Mouse (Mus musculus): ENCODE data around the gene Luc7l.
"Not testable (repeated sequence)": the region's sequence is repeated elsewhere in the genome, so short reads cannot be mapped to it uniquely, and the experiment has no call there.

Gene Luc7l

DNA sequence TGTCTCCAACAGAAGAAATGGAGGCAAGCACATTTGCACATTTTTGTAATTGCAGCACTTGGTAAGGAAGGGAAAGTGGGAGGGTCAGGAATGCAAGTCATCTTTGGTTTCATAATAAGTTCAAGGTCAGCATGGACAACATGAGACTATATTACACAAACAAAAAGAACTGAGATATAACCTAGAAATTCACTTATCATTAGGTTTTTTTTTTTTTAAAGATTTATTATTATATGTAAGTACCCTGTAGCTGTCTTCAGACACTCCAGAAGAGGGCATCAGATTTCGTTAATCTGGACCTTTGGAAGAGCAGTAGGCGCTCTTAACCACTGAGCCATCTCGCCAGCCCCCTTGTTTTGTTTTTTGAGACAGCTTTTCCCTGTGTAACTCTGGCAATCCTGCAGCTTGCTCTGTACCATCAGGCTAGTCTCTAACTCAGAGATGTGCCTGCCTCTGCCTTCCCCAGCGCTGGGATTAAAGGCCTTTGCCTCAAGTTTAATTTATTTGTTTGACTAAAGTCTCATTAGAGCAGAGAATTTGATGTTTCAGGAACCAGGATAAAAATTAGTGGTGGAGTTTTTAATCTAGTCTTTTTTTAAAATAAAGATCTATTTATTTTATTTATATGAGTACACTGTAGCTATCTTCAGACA, 684 bp upstream of the Luc7l start:
- no peak for DNase-seq (ENCODE audit: low spot score in 2 of 2)

DNA sequence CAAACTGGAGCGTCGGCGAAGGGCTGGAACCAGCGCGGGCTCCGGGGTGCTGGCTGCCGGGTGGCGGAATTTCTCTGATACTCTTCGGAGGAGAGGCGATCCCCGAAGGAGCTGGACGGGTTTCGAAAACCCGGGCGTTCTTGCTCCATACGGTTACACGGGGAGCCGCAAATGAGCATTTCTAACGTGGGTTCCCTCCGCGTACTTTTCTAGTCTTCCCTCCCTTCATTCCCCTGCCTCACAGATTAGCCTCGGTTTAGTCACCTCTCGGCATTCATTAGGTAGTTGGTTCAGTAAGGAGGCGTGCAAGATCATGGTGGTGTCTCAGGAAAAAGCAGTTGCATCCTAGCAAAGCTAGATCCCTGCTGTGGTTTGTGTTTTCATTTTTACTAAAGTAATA, 703 bp downstream of the Luc7l start:
- no peak for DNase-seq (ENCODE audit: low spot score in 2 of 2)

DNA sequence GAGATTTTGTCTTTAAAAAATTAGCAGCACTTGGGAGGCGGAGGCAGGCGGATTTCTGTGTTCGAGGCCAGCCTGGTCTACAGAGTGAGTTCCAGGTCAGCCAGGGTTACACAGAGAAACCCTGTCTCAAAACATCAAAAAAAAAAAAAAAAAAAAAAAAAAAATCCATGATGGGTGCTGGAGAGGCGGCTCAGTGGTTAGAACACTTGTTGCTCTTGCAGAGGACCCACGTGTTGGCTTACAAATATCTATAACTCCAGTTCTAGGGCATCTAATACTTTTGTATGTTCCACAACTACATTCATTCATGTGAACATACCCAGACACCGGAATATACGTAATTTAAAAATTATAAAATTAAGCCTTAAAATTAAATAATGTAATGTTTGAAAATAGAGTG, 2.6 kb downstream of the Luc7l start:
- no peak for DNase-seq (ENCODE audit: low spot score in 2 of 2)

DNA sequence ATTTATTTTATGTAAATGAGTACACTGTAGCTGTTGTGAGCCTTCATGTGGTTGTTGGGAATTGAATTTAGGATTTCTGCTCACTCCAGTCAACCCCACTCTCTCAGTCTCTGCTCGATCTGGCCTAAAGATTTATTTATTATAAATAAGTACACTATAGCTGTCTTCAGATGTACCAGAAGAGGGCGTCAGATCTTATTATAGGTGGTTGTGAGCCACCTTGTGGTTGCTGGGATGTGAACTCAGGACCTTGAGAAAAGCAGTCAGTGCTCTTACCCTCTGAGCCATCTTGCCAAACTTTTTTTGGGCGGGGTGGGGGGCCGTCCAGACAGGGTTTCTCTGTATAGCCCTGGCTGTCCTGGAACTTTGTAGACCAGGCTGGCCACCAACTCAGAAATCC, 9.1 kb downstream of the Luc7l start:
- DNase-seq (ENCODE audit: low spot score in 2 of 2): no peak

DNA sequence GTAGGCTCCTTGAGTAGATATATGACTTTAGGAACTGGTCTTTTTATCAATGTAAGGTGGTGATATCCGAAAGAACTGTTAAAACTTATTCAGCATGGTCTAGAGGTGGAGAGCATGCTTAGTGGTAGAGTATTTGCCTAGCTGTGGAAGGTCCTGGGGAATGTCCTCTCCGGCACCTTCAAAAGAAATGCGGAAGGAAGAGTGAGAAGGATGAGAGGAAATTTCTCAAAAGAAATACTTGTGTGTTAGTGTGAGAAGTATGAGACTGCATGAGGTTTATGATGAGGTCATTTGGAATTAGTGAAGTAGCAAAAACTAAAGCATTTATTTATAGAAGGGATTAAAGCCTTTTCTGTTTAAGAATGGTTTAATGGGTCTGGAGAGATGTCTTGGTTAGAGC, 9.7 kb downstream of the Luc7l start:
- no peak for DNase-seq (ENCODE audit: low spot score in 2 of 2)

DNA sequence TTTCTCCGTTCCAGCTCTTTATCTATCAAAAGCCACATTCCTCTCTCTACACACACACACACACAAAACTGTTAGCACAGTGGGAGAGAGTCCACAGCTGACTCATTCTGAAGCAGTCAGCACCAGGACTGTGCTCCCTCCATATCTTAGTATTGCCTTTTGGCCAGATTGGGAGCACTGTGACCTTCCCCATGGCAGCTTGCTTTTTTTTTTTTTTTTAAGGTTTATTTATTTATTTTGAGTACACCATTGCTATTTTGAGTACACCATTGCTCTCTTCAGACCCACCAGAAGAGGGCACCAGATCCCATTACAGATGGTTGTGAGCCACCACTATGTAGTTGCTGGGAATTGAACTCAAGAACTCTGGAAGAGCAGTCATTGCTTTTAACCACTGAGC, 16.2 kb downstream of the Luc7l start:
- DNase-seq (ENCODE audit: low spot score in 2 of 2): no peak

DNA sequence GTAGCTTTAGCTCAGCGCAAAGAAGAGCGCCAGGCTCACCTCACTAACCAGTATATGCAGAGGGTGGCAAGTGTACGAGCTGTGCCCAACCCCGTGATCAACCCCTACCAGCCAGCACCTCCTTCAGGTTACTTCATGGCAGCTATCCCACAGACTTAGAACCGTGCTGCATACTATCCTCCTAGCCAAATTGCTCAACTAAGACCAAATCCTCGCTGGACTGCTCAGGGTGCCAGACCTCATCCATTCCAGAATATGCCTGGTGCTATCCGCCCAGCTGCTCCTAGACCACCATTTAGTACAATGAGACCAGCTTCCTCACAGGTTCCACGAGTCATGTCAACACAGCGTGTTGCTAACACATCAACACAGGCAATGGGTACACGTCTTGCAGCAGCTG, 16.9 kb downstream of the Luc7l start:
- not testable (repeated sequence) for DNase-seq (ENCODE audit: low spot score in 2 of 2)

DNA sequence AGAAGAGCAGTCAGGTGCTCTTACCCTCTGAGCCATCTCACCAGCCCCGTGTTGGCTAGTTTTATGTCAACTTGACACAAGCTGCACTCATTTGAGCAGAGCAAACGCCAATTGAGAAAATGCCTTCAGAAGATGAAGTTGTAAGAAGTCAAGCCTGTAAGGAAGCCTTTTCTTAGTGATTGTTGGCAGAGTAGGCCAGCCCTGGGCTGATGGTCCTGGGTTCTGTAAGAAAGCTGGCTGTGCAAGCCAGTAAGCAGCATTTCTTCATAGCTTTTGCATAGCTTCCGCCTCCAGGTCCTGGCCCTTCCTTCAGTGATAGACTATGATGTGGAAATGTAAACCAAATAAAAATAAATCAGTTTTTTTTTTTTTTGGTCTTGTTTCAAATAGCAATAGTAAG, 19.9 kb downstream of the Luc7l start:
- no peak for DNase-seq (ENCODE audit: low spot score in 2 of 2)

DNA sequence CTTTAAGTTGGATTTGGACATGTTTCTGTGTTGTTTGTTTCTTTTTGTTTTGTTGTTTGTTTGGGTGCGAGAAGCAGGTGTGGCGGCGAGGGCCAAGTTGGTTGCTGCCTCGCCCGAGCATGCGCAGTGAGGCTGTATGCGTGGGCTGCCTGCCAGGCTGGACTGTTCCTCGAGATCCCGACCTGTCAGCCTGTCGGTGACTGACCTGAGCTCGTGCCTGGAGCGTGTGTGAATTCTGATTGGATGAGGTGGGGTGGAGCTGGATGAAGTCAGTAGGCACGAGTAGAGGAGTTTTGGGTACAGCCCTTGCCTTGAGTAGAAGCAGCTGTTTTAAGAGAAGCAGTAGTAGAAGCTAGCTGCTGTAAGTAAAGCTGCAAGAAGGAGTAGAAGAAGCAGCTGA, 23.2 kb downstream of the Luc7l start:
- no peak for DNase-seq (ENCODE audit: low spot score in 2 of 2)

DNA sequence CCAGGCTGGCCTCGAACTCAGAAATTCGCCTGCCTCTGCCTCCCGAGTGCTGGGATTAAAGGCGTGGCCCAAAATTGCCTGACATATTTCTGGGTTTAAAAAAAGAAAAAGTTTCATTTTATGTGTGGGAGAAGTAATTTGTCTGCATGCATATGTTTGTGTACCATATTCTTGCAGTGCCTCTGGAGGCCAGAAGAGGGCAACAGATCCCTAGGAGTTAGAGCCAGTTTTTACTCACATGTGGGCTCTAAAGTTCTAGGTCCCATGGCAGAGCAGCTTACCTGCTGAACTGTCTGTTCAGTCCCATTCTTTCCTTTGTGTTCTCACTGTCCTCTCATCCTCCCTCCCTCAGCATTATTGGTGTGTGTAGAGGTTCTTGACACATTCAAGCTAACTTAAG, 24.0 kb downstream of the Luc7l start:
- DNase-seq (ENCODE audit: low spot score in 2 of 2): peak in 1 of 2 experiments; percentile 21

DNA sequence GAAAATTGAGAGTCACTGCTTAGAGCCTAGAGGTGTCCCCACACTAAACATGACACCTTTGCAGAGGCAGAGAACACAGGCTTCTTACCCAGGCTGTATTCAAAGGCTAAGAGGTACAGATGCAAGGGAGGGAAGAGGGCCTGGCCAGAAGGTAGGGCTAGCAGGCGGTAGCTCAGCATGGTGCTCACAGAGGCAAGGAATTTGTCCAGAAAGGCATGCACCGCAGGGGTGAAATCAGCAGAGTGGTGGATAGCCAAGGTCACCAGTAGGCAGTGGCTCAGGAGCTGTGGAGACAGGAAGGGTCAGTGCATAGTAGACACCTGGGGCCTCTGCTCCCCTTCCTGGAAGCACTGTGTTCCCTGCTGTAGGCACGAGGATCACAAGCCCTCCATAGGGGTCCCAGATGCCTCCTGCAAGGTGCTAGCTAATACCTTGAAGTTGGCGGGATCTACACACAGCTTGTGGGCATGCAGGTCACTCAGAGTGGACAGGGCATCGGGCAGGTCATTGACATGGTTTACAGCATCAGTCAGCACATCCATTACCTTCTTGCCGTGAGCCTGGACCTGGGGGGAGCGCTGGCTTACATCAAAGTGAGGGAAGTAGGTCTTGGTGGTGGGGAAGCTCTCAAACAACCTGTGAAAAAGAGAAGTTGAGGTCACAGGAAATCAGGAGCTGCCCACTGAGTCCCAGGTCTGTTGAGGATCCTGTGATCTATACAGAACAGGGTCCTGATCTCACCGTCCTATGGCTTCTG, 33.7 kb downstream of the Luc7l start:
- DNase-seq (ENCODE audit: low spot score in 2 of 2): no peak

DNA sequence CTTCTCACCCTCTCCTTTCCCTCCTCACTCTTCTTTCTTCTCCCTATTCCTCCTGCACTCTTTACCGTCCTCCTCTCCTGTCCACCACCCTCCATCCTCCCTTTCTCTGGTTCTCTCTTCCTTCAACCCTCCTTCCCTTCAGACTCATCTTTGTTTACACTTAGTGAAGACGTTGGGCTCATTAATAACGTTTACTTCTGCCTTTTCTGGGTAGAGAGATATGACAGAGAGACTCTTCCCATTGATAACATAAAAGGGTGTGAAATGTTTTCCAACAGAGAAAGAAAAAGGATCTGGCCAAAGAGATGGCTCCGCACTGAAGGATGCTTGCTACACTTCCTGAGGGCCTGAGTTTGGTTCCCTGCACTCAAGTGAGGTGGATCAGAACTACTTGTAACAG, 36.8 kb downstream of the Luc7l start:
- DNase-seq (ENCODE audit: low spot score in 2 of 2): no peak

DNA sequence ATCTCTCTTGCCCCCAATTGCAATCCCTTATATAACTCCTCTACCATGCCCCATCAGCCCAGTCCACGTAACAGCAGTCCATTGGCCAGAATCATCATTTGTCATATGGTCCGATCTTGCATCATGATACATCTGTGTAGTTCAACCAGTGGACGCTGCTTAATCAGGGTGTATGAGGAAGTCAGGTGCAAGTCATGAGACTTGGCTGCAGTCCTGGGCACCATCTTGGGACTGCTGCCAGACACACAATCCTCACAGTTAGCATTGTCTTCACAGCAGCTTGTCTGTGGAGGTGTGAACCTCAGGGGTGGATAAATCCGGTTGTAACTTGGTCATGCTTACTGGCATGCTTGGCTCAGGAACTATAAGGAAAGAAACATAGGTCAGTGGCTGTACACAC, 45.6 kb downstream of the Luc7l start:
- DNase-seq (ENCODE audit: low spot score in 2 of 2): not testable (repeated sequence)

DNA sequence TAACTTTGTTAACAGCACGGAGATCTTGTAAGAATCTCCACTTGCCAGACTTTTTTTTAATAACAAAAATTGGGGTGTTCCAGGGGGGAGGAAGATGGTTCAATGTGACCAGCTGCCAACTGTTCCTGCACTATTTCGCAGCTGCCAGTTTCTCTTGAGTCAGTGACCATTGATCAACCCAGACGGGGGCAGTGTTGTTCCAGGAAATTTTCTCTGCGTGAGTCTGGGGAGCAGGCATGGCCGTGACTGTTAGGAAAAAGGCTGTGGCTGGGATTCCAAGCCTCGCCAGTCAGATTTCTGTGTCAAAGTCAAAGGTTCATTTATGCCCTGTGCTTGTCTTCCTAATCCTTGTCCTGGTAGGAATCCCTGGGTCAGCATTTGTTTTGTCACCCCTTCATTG, 61.6 kb downstream of the Luc7l start:
- peak; percentile 70 to 77 for DNase-seq (ENCODE audit: low spot score in 2 of 2)

DNA sequence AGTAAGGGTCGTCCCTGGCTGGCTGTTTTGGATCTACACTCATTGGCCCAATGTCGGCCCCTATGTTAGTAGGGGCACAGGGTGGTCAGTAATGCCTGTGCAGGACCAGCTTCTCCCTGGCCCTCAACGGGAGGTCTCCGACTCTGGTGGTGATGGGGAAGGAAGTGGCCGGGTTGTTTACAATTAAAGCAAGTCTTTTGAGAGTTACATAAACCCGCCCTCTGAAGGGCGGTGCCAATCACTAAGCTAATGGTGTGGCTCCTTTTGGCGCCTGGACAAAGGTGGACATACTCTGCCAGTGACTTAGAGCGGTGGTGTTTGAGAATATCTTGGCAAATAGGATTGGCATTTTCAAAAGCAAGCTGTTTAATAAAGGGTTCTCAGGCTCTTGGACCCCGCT, 62.8 kb downstream of the Luc7l start:
- DNase-seq (ENCODE audit: low spot score in 2 of 2): peak in 1 of 2 experiments; percentile 6

DNA sequence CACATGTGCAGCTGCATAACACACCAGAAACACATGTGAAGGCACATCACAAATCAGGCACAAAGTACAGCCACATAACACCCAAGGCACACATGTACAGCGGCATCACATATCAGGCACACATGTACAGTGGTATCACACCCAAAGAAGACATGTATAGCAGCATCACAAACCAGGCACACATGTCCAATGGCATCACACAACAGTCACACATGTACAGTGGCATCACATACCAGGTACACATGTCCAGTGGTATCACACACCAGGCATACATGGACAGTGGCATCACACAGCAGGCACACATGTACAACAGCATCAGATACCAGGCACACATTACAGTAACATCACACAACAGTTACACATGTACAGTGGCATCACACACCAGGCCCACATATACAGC, 65.7 kb downstream of the Luc7l start:
- DNase-seq (ENCODE audit: low spot score in 2 of 2): no peak
